Mouse (Mus musculus) C2C12 (cell line): Measurements from ENCODE around the gene Trak1.

Source experiments
- CEBPB ChIP-seq: IDR thresholded peaks from one replicate; pipeline ENCODE4 v1.6.1; 2011; ENCODE audit warnings: low read depth, mild to moderate bottlenecking, control low read depth, moderate library complexity
- CTCF ChIP-seq: IDR thresholded peaks from one replicate; pipeline ENCODE4 v1.5.1; 2011; ENCODE audit not compliant: control insufficient read depth, insufficient read depth, insufficient read length
- MAX ChIP-seq: IDR thresholded peaks from one replicate; pipeline ENCODE4 v1.6.1; 2011; ENCODE audit warnings: mild to moderate bottlenecking, control low read depth
- USF1 ChIP-seq: IDR thresholded peaks from one replicate; pipeline ENCODE4 v1.6.1; 2011; ENCODE audit warnings: low read depth, mild to moderate bottlenecking, control low read depth, moderate library complexity

DNA sequence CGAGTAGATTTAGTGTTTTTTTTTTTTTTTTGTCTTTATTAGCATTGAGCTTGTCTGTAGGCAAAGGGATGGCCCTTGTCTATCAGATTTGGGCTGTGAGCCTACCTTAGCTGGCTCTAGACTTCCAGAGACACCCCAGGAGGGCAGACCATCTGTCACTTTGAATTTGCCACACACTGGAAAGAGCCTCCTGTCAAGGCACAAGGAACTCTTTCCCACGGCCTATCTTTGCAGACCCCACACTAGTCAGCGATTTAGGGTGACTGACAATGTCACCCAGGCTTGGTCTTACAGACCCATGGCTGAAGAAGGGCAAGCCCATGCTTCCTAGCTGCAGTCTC is 147.0 kb downstream of the Trak1 start:
- TF ChIP-seq CTCF (no peak), MAX (no peak), CEBPB (no peak), USF1 (no peak)
